Mouse (Mus musculus) heart, embryonic 11.5 days (tissue): ENCODE measurements at regions not wholly inside any gene's neighbourhood (a gene's known extent, or its start where the extent isn't known, plus 50 kb on each side); places are given as distances from the start of the nearest gene placed in this dataset.

ENCODE experiments used
- ATAC-seq: fragments of 200-750 bp; cut with Nextera tagmentation; replicated peaks from 2 replicates; pipeline ENCODE4 v1.8.0; 2017; ENCODE audit warnings: moderate library complexity; ENCODE audit not compliant: insufficient number of reproducible peaks, low FRiP score, low TSS enrichment
- H3K27ac ChIP-seq: fragments of 300-500 bp; sonication (generic); 2 replicates; pipeline ENCODE4 v1.5.1; 2014; ENCODE audit warnings: mild to moderate bottlenecking, low read depth, low read length
- H3K27me3 ChIP-seq: fragments of 300-500 bp; sonication (generic); 2 replicates; pipeline ENCODE4 v1.6.1; 2014; ENCODE audit warnings: mild to moderate bottlenecking, low read length, mixed read lengths; ENCODE audit not compliant: control insufficient read depth, insufficient read depth
- H3K36me3 ChIP-seq: fragments of 300-500 bp; sonication (generic); 2 replicates; pipeline ENCODE4 v1.6.1; 2014; ENCODE audit warnings: mild to moderate bottlenecking, low read length, moderate library complexity, mixed read lengths; ENCODE audit not compliant: control insufficient read depth, insufficient read depth
- H3K4me1 ChIP-seq: fragments of 300-500 bp; sonication (generic); 2 replicates; pipeline ENCODE4 v1.6.1; 2014; ENCODE audit warnings: low read length; ENCODE audit not compliant: control insufficient read depth, insufficient read depth
- H3K4me2 ChIP-seq: fragments of 300-500 bp; sonication (generic); 2 replicates; pipeline ENCODE4 v1.6.1; 2014; ENCODE audit warnings: mild to moderate bottlenecking, moderate library complexity
- H3K4me3 ChIP-seq: fragments of 300-500 bp; sonication (generic); 2 replicates; pipeline ENCODE4 v1.5.1; 2014; ENCODE audit warnings: low read depth, low read length
- H3K9ac ChIP-seq: fragments of 300-500 bp; sonication (generic); 2 replicates; pipeline ENCODE4 v1.6.1; 2014; ENCODE audit warnings: mild to moderate bottlenecking, low read depth, low read length, moderate library complexity
- H3K9me3 ChIP-seq: fragments of 300-500 bp; sonication (generic); replicated peaks from 2 replicates; pipeline ENCODE4 v1.6.1; 2016; ENCODE audit warnings: low read length; ENCODE audit not compliant: control insufficient read depth
- WGBS: fragments of 180-500 bp; shearing (Covaris S2); extraction: QIAGEN DNeasy Blood & Tissue Kit; methylation state at CpG from one replicate; pipeline ENCODE4 v1.1.7; 2014; ENCODE audit not compliant: insufficient replicate concordance; 5-methylcytosine and 5-hydroxymethylcytosine counted together

- no peaks in the 10 kb centered on the region for H3K27me3 ChIP-seq
- no peak overlapping the region for H3K27ac ChIP-seq
- no peak overlapping the region for H3K4me2 ChIP-seq
- no peaks in the 10 kb centered on the region for H3K36me3 ChIP-seq
- no peak overlapping the region for H3K4me3 ChIP-seq
- no peak for ATAC-seq
- 54% methylated on average over 1 of the region's 1 CpGs for WGBS
- no peaks in the 10 kb centered on the region for H3K9me3 ChIP-seq
- H3K9ac ChIP-seq, result no peak overlapping the region
- no peaks in the 10 kb centered on the region for H3K4me1 ChIP-seq
Observed at GRCm38 (mm10) chr3:157724542-157724941, 157.8 kb downstream of the Ptger3 start.

GRCm38 (mm10) chr3:157723184-157723583 is 156.5 kb downstream of the Ptger3 start:
- 78% methylated on average over 5 of the region's 5 CpGs for WGBS
- Histone ChIP-seq H3K4me2 (no peak overlapping the region), H3K4me3 (no peak overlapping the region), H3K9ac (no peak overlapping the region), H3K9me3 (no peaks in the 10 kb centered on the region), H3K27me3 (no peaks in the 10 kb centered on the region), H3K36me3 (no peaks in the 10 kb centered on the region), H3K4me1 (no peaks in the 10 kb centered on the region), H3K27ac (no peak overlapping the region)
- no peak for ATAC-seq

- H3K9ac ChIP-seq, result no peak overlapping the region
Observed at GRCm38 (mm10) chr3:157717313-157717921, 150.7 kb downstream of the Ptger3 start.

GRCm38 (mm10) chr3:157714023-157714422 is 147.3 kb downstream of the Ptger3 start:
- Histone ChIP-seq H3K27me3 (no peaks in the 10 kb centered on the region), H3K4me2 (no peak overlapping the region), H3K4me3 (no peak overlapping the region), H3K27ac (no peak overlapping the region), H3K4me1 (no peaks in the 10 kb centered on the region), H3K9ac (no peak overlapping the region), H3K9me3 (no peaks in the 10 kb centered on the region), H3K36me3 (no peaks in the 10 kb centered on the region)
- ATAC-seq, result no peak
- WGBS, result 64% methylated on average over 3 of the region's 3 CpGs

More at GRCm38 (mm10) chr3:157717313-157717921, 150.7 kb downstream of the Ptger3 start:
- H3K27me3 ChIP-seq, result no peaks in the 10 kb centered on the region
- WGBS, result 19% methylated on average over 7 of the region's 7 CpGs
- no peak overlapping the region for H3K4me3 ChIP-seq
- ATAC-seq, result no peak
- H3K27ac ChIP-seq, result no peak overlapping the region
- H3K4me2 ChIP-seq, result no peak overlapping the region
- no peaks in the 10 kb centered on the region for H3K36me3 ChIP-seq
- no peaks in the 10 kb centered on the region for H3K9me3 ChIP-seq
- no peaks in the 10 kb centered on the region for H3K4me1 ChIP-seq

GRCm38 (mm10) chr3:157710790-157711381 is 144.2 kb downstream of the Ptger3 start:
- WGBS, result 40% methylated on average over 1 of the region's 1 CpGs
- Histone ChIP-seq H3K9ac (no peak overlapping the region), H3K27ac (no peak overlapping the region), H3K27me3 (no peaks in the 10 kb centered on the region), H3K36me3 (no peaks in the 10 kb centered on the region), H3K4me3 (no peak overlapping the region), H3K4me1 (no peaks in the 10 kb centered on the region), H3K4me2 (no peak overlapping the region), H3K9me3 (no peaks in the 10 kb centered on the region)
- no peak for ATAC-seq

GRCm38 (mm10) chr3:157699961-157700360 is 133.3 kb downstream of the Ptger3 start:
- Histone ChIP-seq H3K4me2 (no peak overlapping the region), H3K4me3 (no peak overlapping the region), H3K27me3 (no peaks in the 10 kb centered on the region), H3K27ac (no peak overlapping the region), H3K9ac (no peak overlapping the region), H3K9me3 (no peaks in the 10 kb centered on the region), H3K4me1 (no peaks in the 10 kb centered on the region), H3K36me3 (no peaks in the 10 kb centered on the region)
- no peak for ATAC-seq

- no peak overlapping the region for H3K4me2 ChIP-seq
- no peaks in the 10 kb centered on the region for H3K4me1 ChIP-seq
- no peak overlapping the region for H3K4me3 ChIP-seq
- no peaks in the 10 kb centered on the region for H3K9me3 ChIP-seq
- H3K36me3 ChIP-seq, result no peaks in the 10 kb centered on the region
- WGBS, result 79% methylated on average over 5 of the region's 5 CpGs
- no peak overlapping the region for H3K27ac ChIP-seq
- ATAC-seq, result no peak
- H3K9ac ChIP-seq, result no peak overlapping the region
- H3K27me3 ChIP-seq, result no peaks in the 10 kb centered on the region
Observed at GRCm38 (mm10) chr3:157698529-157698928, 131.8 kb downstream of the Ptger3 start.

- no peak overlapping the region for H3K27ac ChIP-seq
- no peak for ATAC-seq
- no peaks in the 10 kb centered on the region for H3K27me3 ChIP-seq
- H3K4me3 ChIP-seq, result no peak overlapping the region
- H3K36me3 ChIP-seq, result no peaks in the 10 kb centered on the region
- H3K9ac ChIP-seq, result no peak overlapping the region
- WGBS, result 76% methylated on average over 19 of the region's 19 CpGs
- no peak overlapping the region for H3K4me2 ChIP-seq
- H3K4me1 ChIP-seq, result no peaks in the 10 kb centered on the region
- no peaks in the 10 kb centered on the region for H3K9me3 ChIP-seq
Observed at GRCm38 (mm10) chr3:157695128-157696075, 128.7 kb downstream of the Ptger3 start.
